Mouse (Mus musculus): Measurements from ENCODE around the gene Zscan10. TPM values are rescaled to one million over a fixed set of nuclear protein-coding genes. Genes with fewer than 3 reads are reported as not detected.
A peak's percentile ranks its signal among the peaks of the same experiment; 100 is the strongest.

Zscan10 gene
- 0.42 and 0.65 TPM in 2 replicates for polyA plus RNA-seq (2016; fragmentation: Nextera tagmentation; extraction: Ambion mirVana)

- no peaks in the 10 kb centered on the region for H3K9me3 ChIP-seq
- peak within 1 kb of the TSS; percentile 55 for H3K4me3 ChIP-seq
- 19% methylated on average over 15 of the region's 15 CpGs for WGBS
- H3K36me3 ChIP-seq (replicated peaks): no peaks in the 10 kb centered on the region
- H3K27me3 ChIP-seq (ENCODE audit: poor library complexity, severe bottlenecking): no peaks in the 10 kb centered on the region
- no peak for DNase-seq (ENCODE audit: extremely low spot score, low spot score)
- H3K4me1 ChIP-seq: peaks cover 47% of the 10 kb centered on the region
- peak within 1 kb of the TSS; percentile 84 for H3K27ac ChIP-seq
Measured at GRCm38 (mm10) chr17:23600641-23601622, at the start of gene Zscan10. Zscan10 (plus strand) TSS chr17:23600856.

GRCm38 (mm10) chr17:23550856-23551255 lies 49.8 kb upstream of the Zscan10 start:
- peaks cover 16% of the 10 kb centered on the region for H3K36me3 ChIP-seq (replicated peaks)
- peak overlapping the region; percentile 78 for H3K27ac ChIP-seq
- H3K9me3 ChIP-seq: no peaks in the 10 kb centered on the region
- whole genome bisulfite sequencing: under 1% methylated on average over 15 of the region's 15 CpGs
- H3K4me3 ChIP-seq: peak overlapping the region; percentile 61
- H3K4me1 ChIP-seq: peaks cover 23% of the 10 kb centered on the region
- H3K27me3 ChIP-seq (ENCODE audit: poor library complexity, severe bottlenecking): no peaks in the 10 kb centered on the region
- DNase-seq (ENCODE audit: extremely low spot score, low spot score): peak; percentile 55

GRCm38 (mm10) chr17:23551416-23551815 lies 49.2 kb upstream of the Zscan10 start:
- DNase-seq (ENCODE audit: extremely low spot score, low spot score): no peak
- H3K27ac ChIP-seq: peak overlapping the region; percentile 78
- H3K4me1 ChIP-seq: peaks cover 23% of the 10 kb centered on the region

GRCm38 (mm10) chr17:23551963-23552362 lies 48.7 kb upstream of the Zscan10 start:
- peak overlapping the region; percentile 61; the same call in 1 of the 2 replicates for H3K4me3 ChIP-seq
- no peaks in the 10 kb centered on the region for H3K27me3 ChIP-seq (ENCODE audit: poor library complexity, severe bottlenecking)
- WGBS: 64% methylated on average over 5 of the region's 5 CpGs
- DNase-seq (ENCODE audit: extremely low spot score, low spot score): no peak
- peaks cover 23% of the 10 kb centered on the region for H3K4me1 ChIP-seq
- H3K27ac ChIP-seq: no peak overlapping the region
- no peaks in the 10 kb centered on the region for H3K9me3 ChIP-seq
- H3K36me3 ChIP-seq (replicated peaks): peaks cover 27% of the 10 kb centered on the region

More at GRCm38 (mm10) chr17:23551416-23551815, 49.2 kb upstream of the Zscan10 start:
- Histone ChIP-seq H3K27me3 (ENCODE audit: poor library complexity, severe bottlenecking) (no peaks in the 10 kb centered on the region), H3K9me3 (no peaks in the 10 kb centered on the region), H3K4me3 (peak overlapping the region; percentile 61), H3K36me3 (replicated peaks) (peaks cover 21% of the 10 kb centered on the region)

GRCm38 (mm10) chr17:23552896-23553633 lies 47.6 kb upstream of the Zscan10 start:
- Histone ChIP-seq H3K9me3 (no peaks in the 10 kb centered on the region), H3K27ac (no peak overlapping the region), H3K4me3 (peak overlapping the region; percentile 4; the same call in 1 of the 2 replicates), H3K27me3 (ENCODE audit: poor library complexity, severe bottlenecking) (no peaks in the 10 kb centered on the region), H3K4me1 (peaks cover 23% of the 10 kb centered on the region), H3K36me3 (replicated peaks) (peaks cover 38% of the 10 kb centered on the region)
- DNase-seq (ENCODE audit: extremely low spot score, low spot score): no peak
- WGBS: 89% methylated on average over 8 of the region's 8 CpGs

GRCm38 (mm10) chr17:23553634-23554120 lies 47.0 kb upstream of the Zscan10 start:
- DNase-seq (ENCODE audit: extremely low spot score, low spot score): no peak
- Histone ChIP-seq H3K27ac (no peak overlapping the region), H3K4me3 (0 out of 2 replicates have a peak overlapping the region, but pooled peaks have one; percentile 4), H3K9me3 (no peaks in the 10 kb centered on the region), H3K4me1 (peaks cover 23% of the 10 kb centered on the region), H3K36me3 (replicated peaks) (peaks cover 44% of the 10 kb centered on the region), H3K27me3 (ENCODE audit: poor library complexity, severe bottlenecking) (no peaks in the 10 kb centered on the region)
- 71% methylated on average over 1 of the region's 1 CpGs for WGBS

GRCm38 (mm10) chr17:23554321-23554720 lies 46.3 kb upstream of the Zscan10 start:
- DNase-seq (ENCODE audit: extremely low spot score, low spot score): no peak
- Histone ChIP-seq H3K27ac (no peak overlapping the region), H3K27me3 (ENCODE audit: poor library complexity, severe bottlenecking) (no peaks in the 10 kb centered on the region), H3K4me1 (peaks cover 19% of the 10 kb centered on the region), H3K9me3 (no peaks in the 10 kb centered on the region), H3K36me3 (replicated peaks) (peaks cover 50% of the 10 kb centered on the region), H3K4me3 (no peak overlapping the region)

GRCm38 (mm10) chr17:23555243-23555916 lies 45.3 kb upstream of the Zscan10 start:
- H3K36me3 ChIP-seq (replicated peaks): peaks cover 61% of the 10 kb centered on the region
- 83% methylated on average over 7 of the region's 7 CpGs for WGBS

GRCm38 (mm10) chr17:23559767-23560166 lies 40.9 kb upstream of the Zscan10 start:
- 57% methylated on average over 11 of the region's 11 CpGs for WGBS
- Histone ChIP-seq H3K27ac (no peak overlapping the region), H3K4me1 (peaks cover 11% of the 10 kb centered on the region), H3K4me3 (no peak overlapping the region), H3K27me3 (ENCODE audit: poor library complexity, severe bottlenecking) (no peaks in the 10 kb centered on the region), H3K36me3 (replicated peaks) (peaks cover 68% of the 10 kb centered on the region), H3K9me3 (no peaks in the 10 kb centered on the region)
- peak; percentile 44 for DNase-seq (ENCODE audit: extremely low spot score, low spot score)

More at GRCm38 (mm10) chr17:23555243-23555916, 45.3 kb upstream of the Zscan10 start:
- Histone ChIP-seq H3K27me3 (ENCODE audit: poor library complexity, severe bottlenecking) (no peaks in the 10 kb centered on the region), H3K4me3 (no peak overlapping the region), H3K9me3 (no peaks in the 10 kb centered on the region), H3K4me1 (peaks cover 12% of the 10 kb centered on the region), H3K27ac (no peak overlapping the region)
- DNase-seq (ENCODE audit: extremely low spot score, low spot score): no peak

- peak within 1 kb of the TSS; percentile 92 for H3K27ac ChIP-seq
- DNase-seq (ENCODE audit: extremely low spot score, low spot score): peak; percentile 91
- H3K4me3 ChIP-seq: peak within 1 kb of the TSS; percentile 71
- peaks cover 28% of the 10 kb centered on the region for H3K36me3 ChIP-seq (replicated peaks)
- H3K4me1 ChIP-seq: peaks cover 16% of the 10 kb centered on the region
- no peaks in the 10 kb centered on the region for H3K9me3 ChIP-seq
- H3K27me3 ChIP-seq (ENCODE audit: poor library complexity, severe bottlenecking): no peaks in the 10 kb centered on the region
- WGBS: 1% methylated on average over 59 of the region's 59 CpGs
Measured at GRCm38 (mm10) chr17:23563595-23564367, 36.9 kb upstream of the Zscan10 start, which contains the start of gene Zfp213. Zfp213 (minus strand) TSS chr17:23564238.

- Histone ChIP-seq H3K27me3 (ENCODE audit: poor library complexity, severe bottlenecking) (no peaks in the 10 kb centered on the region), H3K36me3 (replicated peaks) (peaks cover 23% of the 10 kb centered on the region), H3K4me3 (peak overlapping the region; percentile 71), H3K9me3 (no peaks in the 10 kb centered on the region), H3K27ac (peak overlapping the region; percentile 92), H3K4me1 (peaks cover 16% of the 10 kb centered on the region)
- no peak for DNase-seq (ENCODE audit: extremely low spot score, low spot score)
- WGBS: under 1% methylated on average over 8 of the region's 8 CpGs
Measured at GRCm38 (mm10) chr17:23564368-23564715, 36.3 kb upstream of the Zscan10 start.
